Mouse (Mus musculus) gastrocnemius, postnatal 4 days (tissue): ENCODE results near the gene Psmd3. TPM values are rescaled to one million over a fixed set of nuclear protein-coding genes. Genes with fewer than 3 reads are reported as not detected.

Source experiments
- DNase-seq, 2 experiments: peaks; one replicate each; pipeline ENCODE4 v3.0.0; 2021 to 2022; ENCODE audit warnings: low spot score in 2 of 2, mixed read lengths in 2 of 2
- total RNA-seq, 2 experiments: library from RNA; stranded (reverse); gene quantifications; 2 replicates each; pipeline ENCODE4 v1.2.3; 2021

Psmd3 gene
- total RNA-seq, 2 experiments from 2014 or later, result 130 to 140 TPM

GRCm38 (mm10) chr11:98686976-98687375, 4.6 kb downstream of the Psmd3 start:
- no peak for DNase-seq

GRCm38 (mm10) chr11:98688009-98688408, 5.7 kb downstream of the Psmd3 start:
- no peak for DNase-seq

- DNase-seq, result no peak
Measured at GRCm38 (mm10) chr11:98693201-98693600, 10.8 kb downstream of the Psmd3 start.

GRCm38 (mm10) chr11:98693746-98694145, 11.4 kb downstream of the Psmd3 start:
- no peak for DNase-seq

- no peak for DNase-seq
Measured at GRCm38 (mm10) chr11:98694301-98694700, 11.9 kb downstream of the Psmd3 start.

- peak in 1 of 2 experiments; percentile 11 for DNase-seq
Measured at GRCm38 (mm10) chr11:98695408-98695807, 13.1 kb downstream of the Psmd3 start.

GRCm38 (mm10) chr11:98696454-98697216, 14.3 kb downstream of the Psmd3 start:
- DNase-seq, result peak in 1 of 2 experiments; percentile 13

- DNase-seq, result no peak
Measured at GRCm38 (mm10) chr11:98697225-98697624, 14.9 kb downstream of the Psmd3 start.

GRCm38 (mm10) chr11:98698849-98699640, 16.7 kb downstream of the Psmd3 start:
- no peak for DNase-seq

- peak; percentile 61 to 74 for DNase-seq
Measured at GRCm38 (mm10) chr11:98699911-98700310, 17.6 kb downstream of the Psmd3 start.

- no peak for DNase-seq
Measured at GRCm38 (mm10) chr11:98701213-98701670, 18.9 kb downstream of the Psmd3 start, which contains the start of gene Csf3. Gene Csf3 (plus strand): TSS chr11:98701263.

GRCm38 (mm10) chr11:98702323-98702722, 20.0 kb downstream of the Psmd3 start:
- DNase-seq, result no peak

GRCm38 (mm10) chr11:98705021-98705420, 22.7 kb downstream of the Psmd3 start:
- no peak for DNase-seq

- peak in 1 of 2 experiments; percentile 60 for DNase-seq
Measured at GRCm38 (mm10) chr11:98707401-98708281, 25.3 kb downstream of the Psmd3 start.

GRCm38 (mm10) chr11:98708282-98708956, 26.1 kb downstream of the Psmd3 start:
- DNase-seq, result no peak

GRCm38 (mm10) chr11:98709001-98709741, 26.8 kb downstream of the Psmd3 start:
- DNase-seq, result peak in 1 of 2 experiments; percentile 55

- peak; percentile 67 to 85 for DNase-seq
Measured at GRCm38 (mm10) chr11:98710416-98711045, 28.2 kb downstream of the Psmd3 start.

GRCm38 (mm10) chr11:98711046-98711434, 28.7 kb downstream of the Psmd3 start:
- DNase-seq, result no peak

- DNase-seq, result peak in 1 of 2 experiments; percentile 9
Measured at GRCm38 (mm10) chr11:98712009-98712408, 29.7 kb downstream of the Psmd3 start.
